Mouse (Mus musculus) ES-E14 (cell line): ENCODE results near the gene Cd200.

Experiments
- HCFC1 ChIP-seq: IDR thresholded peaks from 2 replicates; pipeline ENCODE4 v1.6.1; 2012; ENCODE audit warnings: low read length, inconsistent platforms, borderline replicate concordance; ENCODE audit not compliant: insufficient read depth
- ZNF384 ChIP-seq: IDR thresholded peaks from 2 replicates; pipeline ENCODE4 v1.6.1; 2012; ENCODE audit warnings: low read depth, low read length, inconsistent platforms

GRCm38 (mm10) chr16:45407091-45407490 lies 1.8 kb downstream of the Cd200 start:
- TF ChIP-seq HCFC1: no peak
- TF ChIP-seq ZNF384: no peak
